Mouse (Mus musculus): Measurements from ENCODE around the gene Gm20479. TPM values are rescaled to one million over a fixed set of nuclear protein-coding genes. Genes with fewer than 3 reads are reported as not detected.

Gene Gm20479
- polyA plus RNA-seq, 1 experiment = not detected

- Histone ChIP-seq H3K27ac (ENCODE audit: insufficient read depth, low read depth, low read length) (no peak overlapping the region), H3K4me3 (ENCODE audit: low read depth, low read length) (no peak overlapping the region), H3K27me3 (ENCODE audit: control insufficient read depth, insufficient read depth, low read length) (peaks cover 10% of the 10 kb centered on the region), H3K4me1 (ENCODE audit: control insufficient read depth, insufficient read depth, insufficient read length, low read length) (peaks cover 17% of the 10 kb centered on the region), H3K36me3 (ENCODE audit: control insufficient read depth, insufficient read depth, low read length) (no peaks in the 10 kb centered on the region)
- WGBS = 57% methylated on average over 19 of the region's 20 CpGs
- TF ChIP-seq POLR2A (IDR thresholded peaks at IDR 0.05; ENCODE audit: low read depth, low read length) (no peak), CTCF (IDR thresholded peaks at IDR 0.05; ENCODE audit: extremely low read depth, insufficient read length, insufficient replicate concordance, low read depth, low read length) (no peak)
Measured at GRCm38 (mm10) chr7:27324928-27325327, 32.3 kb downstream of the Gm20479 start.

- 94% methylated on average over 11 of the region's 11 CpGs for WGBS
- H3K4me3 ChIP-seq (ENCODE audit: low read depth, low read length) = no peak overlapping the region
- H3K27me3 ChIP-seq (ENCODE audit: control insufficient read depth, insufficient read depth, low read length) = peaks cover 10% of the 10 kb centered on the region
- no peaks in the 10 kb centered on the region for H3K36me3 ChIP-seq (ENCODE audit: control insufficient read depth, insufficient read depth, low read length)
- no peak for TF ChIP-seq CTCF (IDR thresholded peaks at IDR 0.05; ENCODE audit: extremely low read depth, insufficient read length, insufficient replicate concordance, low read depth, low read length)
- H3K27ac ChIP-seq (ENCODE audit: insufficient read depth, low read depth, low read length) = no peak overlapping the region
- H3K4me1 ChIP-seq (ENCODE audit: control insufficient read depth, insufficient read depth, insufficient read length, low read length) = peaks cover 12% of the 10 kb centered on the region
Measured at GRCm38 (mm10) chr7:27324161-27324560, 33.1 kb downstream of the Gm20479 start.

GRCm38 (mm10) chr7:27323001-27323400 is 34.2 kb downstream of the Gm20479 start:
- Histone ChIP-seq H3K4me3 (ENCODE audit: low read depth, low read length) (no peak overlapping the region), H3K27me3 (ENCODE audit: control insufficient read depth, insufficient read depth, low read length) (peaks cover 10% of the 10 kb centered on the region), H3K36me3 (ENCODE audit: control insufficient read depth, insufficient read depth, low read length) (no peaks in the 10 kb centered on the region), H3K4me1 (ENCODE audit: control insufficient read depth, insufficient read depth, insufficient read length, low read length) (peaks cover 8% of the 10 kb centered on the region), H3K27ac (ENCODE audit: insufficient read depth, low read depth, low read length) (no peak overlapping the region)
- WGBS = 90% methylated on average over 5 of the region's 5 CpGs
- TF ChIP-seq POLR2A (IDR thresholded peaks at IDR 0.05; ENCODE audit: low read depth, low read length) (no peak), CTCF (IDR thresholded peaks at IDR 0.05; ENCODE audit: extremely low read depth, insufficient read length, insufficient replicate concordance, low read depth, low read length) (no peak)

- Histone ChIP-seq H3K27me3 (ENCODE audit: control insufficient read depth, insufficient read depth, low read length) (peaks cover 10% of the 10 kb centered on the region), H3K4me1 (ENCODE audit: control insufficient read depth, insufficient read depth, insufficient read length, low read length) (peaks cover 8% of the 10 kb centered on the region), H3K4me3 (ENCODE audit: low read depth, low read length) (no peak overlapping the region; the same call in 1 of the 2 replicates), H3K36me3 (ENCODE audit: control insufficient read depth, insufficient read depth, low read length) (no peaks in the 10 kb centered on the region), H3K27ac (ENCODE audit: insufficient read depth, low read depth, low read length) (no peak overlapping the region)
- TF ChIP-seq CTCF (IDR thresholded peaks at IDR 0.05; ENCODE audit: extremely low read depth, insufficient read length, insufficient replicate concordance, low read depth, low read length) = no peak
- TF ChIP-seq POLR2A (IDR thresholded peaks at IDR 0.05; ENCODE audit: low read depth, low read length) = no peak
- 42% methylated on average over 13 of the region's 13 CpGs for WGBS
Measured at GRCm38 (mm10) chr7:27322291-27322690, 34.9 kb downstream of the Gm20479 start.

DNA sequence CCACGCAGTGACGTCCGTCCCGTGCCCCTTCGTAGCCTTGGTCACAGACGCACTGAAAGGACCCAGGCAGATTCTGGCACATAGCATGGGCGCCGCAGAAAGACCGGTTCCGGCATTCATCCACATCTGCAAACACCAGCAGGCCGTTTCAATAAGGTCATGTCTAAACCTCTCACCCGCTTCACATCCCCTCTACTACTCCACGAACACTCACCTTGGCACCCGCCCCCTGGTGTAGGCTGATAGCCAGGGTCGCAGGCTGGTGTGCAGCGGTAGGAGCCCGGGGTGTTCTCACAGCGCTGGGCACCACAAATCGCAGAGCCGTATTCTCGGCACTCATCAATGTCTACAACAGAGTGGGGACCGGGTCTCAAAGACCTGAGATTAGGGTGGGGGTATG is 37.8 kb downstream of the Gm20479 start:
- Histone ChIP-seq H3K27me3 (ENCODE audit: control insufficient read depth, insufficient read depth, low read length) (peaks cover 3% of the 10 kb centered on the region; the same call in 1 of the 2 replicates), H3K36me3 (ENCODE audit: control insufficient read depth, insufficient read depth, low read length) (no peaks in the 10 kb centered on the region)
- WGBS = 87% methylated on average over 22 of the region's 22 CpGs

GRCm38 (mm10) chr7:27315958-27316357 is 41.3 kb downstream of the Gm20479 start:
- WGBS = 54% methylated on average over 7 of the region's 7 CpGs
- no peak overlapping the region for H3K4me3 ChIP-seq (ENCODE audit: low read depth, low read length)

More for the DNA sequence above, 37.8 kb downstream of the Gm20479 start:
- Histone ChIP-seq H3K4me1 (ENCODE audit: control insufficient read depth, insufficient read depth, insufficient read length, low read length) (no peaks in the 10 kb centered on the region), H3K4me3 (ENCODE audit: low read depth, low read length) (no peak overlapping the region), H3K27ac (ENCODE audit: insufficient read depth, low read depth, low read length) (no peak overlapping the region)
- TF ChIP-seq CTCF (IDR thresholded peaks at IDR 0.05; ENCODE audit: extremely low read depth, insufficient read length, insufficient replicate concordance, low read depth, low read length) (no peak), POLR2A (IDR thresholded peaks at IDR 0.05; ENCODE audit: low read depth, low read length) (no peak)

DNA sequence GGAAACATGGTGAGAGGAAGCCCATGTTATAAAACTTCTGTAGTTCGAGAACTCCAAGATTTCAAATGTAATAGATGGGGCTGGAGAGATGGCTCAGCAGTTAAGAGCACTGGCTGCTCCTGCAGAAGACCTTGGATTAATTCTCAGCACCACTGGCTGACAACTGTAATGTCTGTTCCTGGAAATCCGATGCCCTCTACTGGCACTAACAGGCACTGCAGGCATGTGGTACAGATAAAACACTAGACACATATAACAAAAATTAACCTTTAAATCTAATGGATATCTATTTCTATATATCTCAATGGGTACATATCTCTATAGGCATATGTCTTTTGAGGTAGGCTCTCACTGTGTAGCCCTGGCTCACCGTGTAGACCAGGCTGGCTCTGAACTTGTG is 42.8 kb downstream of the Gm20479 start:
- Histone ChIP-seq H3K27ac (ENCODE audit: insufficient read depth, low read depth, low read length) (no peak overlapping the region), H3K36me3 (ENCODE audit: control insufficient read depth, insufficient read depth, low read length) (no peaks in the 10 kb centered on the region), H3K4me1 (ENCODE audit: control insufficient read depth, insufficient read depth, insufficient read length, low read length) (peaks cover 3% of the 10 kb centered on the region), H3K27me3 (ENCODE audit: control insufficient read depth, insufficient read depth, low read length) (no peaks in the 10 kb centered on the region), H3K4me3 (ENCODE audit: low read depth, low read length) (no peak overlapping the region)
- 89% methylated on average over 3 of the region's 3 CpGs for WGBS
- TF ChIP-seq POLR2A (IDR thresholded peaks at IDR 0.05; ENCODE audit: low read depth, low read length) (no peak), CTCF (IDR thresholded peaks at IDR 0.05; ENCODE audit: extremely low read depth, insufficient read length, insufficient replicate concordance, low read depth, low read length) (peak; percentile 27; the same call in 1 of the 2 replicates)

More at GRCm38 (mm10) chr7:27315958-27316357, 41.3 kb downstream of the Gm20479 start:
- H3K4me1 ChIP-seq (ENCODE audit: control insufficient read depth, insufficient read depth, insufficient read length, low read length) = no peaks in the 10 kb centered on the region
- H3K27me3 ChIP-seq (ENCODE audit: control insufficient read depth, insufficient read depth, low read length) = no peaks in the 10 kb centered on the region
- H3K27ac ChIP-seq (ENCODE audit: insufficient read depth, low read depth, low read length) = no peak overlapping the region
- no peak for TF ChIP-seq CTCF (IDR thresholded peaks at IDR 0.05; ENCODE audit: extremely low read depth, insufficient read length, insufficient replicate concordance, low read depth, low read length)
- TF ChIP-seq POLR2A (IDR thresholded peaks at IDR 0.05; ENCODE audit: low read depth, low read length) = no peak
- no peaks in the 10 kb centered on the region for H3K36me3 ChIP-seq (ENCODE audit: control insufficient read depth, insufficient read depth, low read length)
